Mouse (Mus musculus): Measurements from ENCODE around the gene Krtap28-13.

GRCm38 (mm10) chr1:83036892-83037667 is 23.6 kb upstream of the Krtap28-13 start:
- no peak for TF ChIP-seq CTCF (IDR thresholded peaks at IDR 0.05; ENCODE audit: control insufficient read depth, insufficient read depth, low read length)
- TF ChIP-seq POLR2A (IDR thresholded peaks at IDR 0.05; ENCODE audit: borderline replicate concordance, control insufficient read depth, low read depth, low read length) = no peak
